Mouse (Mus musculus) small intestine, adult 2 months (tissue): Measurements from ENCODE around the gene Klhl32. TPM values are rescaled to one million over a fixed set of nuclear protein-coding genes. Genes with fewer than 3 reads are reported as not detected.

Experiments
- H3K27ac ChIP-seq: fragments of 200-500 bp; 2 replicates; pipeline ENCODE4 v1.5.1; 2012; ENCODE audit warnings: low read depth, low read length, control low read depth, inconsistent platforms; ENCODE audit not compliant: insufficient read depth
- H3K27me3 ChIP-seq: fragments of 200-500 bp; 2 replicates; pipeline ENCODE4 v1.6.1; 2012; ENCODE audit warnings: mild to moderate bottlenecking, moderate library complexity, low read length, inconsistent platforms; ENCODE audit not compliant: control insufficient read depth, insufficient read depth
- H3K36me3 ChIP-seq: fragments of 200-500 bp; 2 replicates; pipeline ENCODE4 v1.6.1; 2012; ENCODE audit warnings: mild to moderate bottlenecking, low read length, control low read depth, inconsistent platforms; ENCODE audit not compliant: control insufficient read depth, insufficient read depth
- H3K4me1 ChIP-seq: fragments of 200-500 bp; 2 replicates; pipeline ENCODE4 v1.6.1; 2012; ENCODE audit warnings: low read length, inconsistent platforms, mixed read lengths; ENCODE audit not compliant: control insufficient read depth, insufficient read depth, insufficient read length
- H3K4me3 ChIP-seq: fragments of 200-500 bp; 2 replicates; pipeline ENCODE4 v1.5.1; 2012; ENCODE audit warnings: low read depth, mild to moderate bottlenecking, control low read depth, inconsistent platforms, low read length, moderate library complexity
- CTCF ChIP-seq: fragments of 200-500 bp; IDR thresholded peaks from 2 replicates; pipeline ENCODE4 v1.5.1; 2012; ENCODE audit warnings: low read depth, mild to moderate bottlenecking, control low read depth, inconsistent platforms, low read length, moderate library complexity, mixed read lengths; ENCODE audit not compliant: insufficient replicate concordance, insufficient read length; ENCODE audit errors: extremely low read depth
- POLR2A ChIP-seq: fragments of 200-500 bp; IDR thresholded peaks from 2 replicates; pipeline ENCODE4 v1.6.1; 2012; ENCODE audit warnings: low read depth, mild to moderate bottlenecking, control low read depth, inconsistent platforms, low read length, moderate library complexity
- WGBS: fragments of 180-500 bp; shearing (Covaris S2); methylation state at CpG from one replicate; pipeline ENCODE4 v1.1.7; 2018; 5-methylcytosine and 5-hydroxymethylcytosine counted together
- polyA plus RNA-seq: library from polyadenylated mRNA; depleted of rRNA; stranded (reverse); fragments of >200 nt; gene quantifications from 2 replicates; pipeline ENCODE4 v1.2.3, GENCODE M21; 2012

Gene Klhl32
- polyA plus RNA-seq, 1 experiment: 0.52 TPM

- Histone ChIP-seq H3K27ac (no peak overlapping the region), H3K36me3 (no peaks in the 10 kb centered on the region), H3K4me3 (no peak overlapping the region), H3K4me1 (no peaks in the 10 kb centered on the region), H3K27me3 (no peaks in the 10 kb centered on the region)
- TF ChIP-seq CTCF (no peak), POLR2A (no peak)
- WGBS: 55% methylated on average over 2 of the region's 2 CpGs
Observed at GRCm38 (mm10) chr4:24630430-24630829, 220.5 kb downstream of the Klhl32 start.

GRCm38 (mm10) chr4:24627871-24628270 lies 223.1 kb downstream of the Klhl32 start:
- Histone ChIP-seq H3K27me3 (no peaks in the 10 kb centered on the region), H3K27ac (no peak overlapping the region), H3K4me1 (no peaks in the 10 kb centered on the region), H3K36me3 (no peaks in the 10 kb centered on the region), H3K4me3 (no peak overlapping the region)
- 68% methylated on average over 1 of the region's 1 CpGs for WGBS
- no peak for TF ChIP-seq CTCF
- TF ChIP-seq POLR2A: no peak

- TF ChIP-seq POLR2A: no peak
- TF ChIP-seq CTCF: no peak
- no peaks in the 10 kb centered on the region for H3K36me3 ChIP-seq
- H3K27me3 ChIP-seq: no peaks in the 10 kb centered on the region
- H3K4me1 ChIP-seq: no peaks in the 10 kb centered on the region
- H3K4me3 ChIP-seq: no peak overlapping the region
- H3K27ac ChIP-seq: no peak overlapping the region
- WGBS: 42% methylated on average over 4 of the region's 4 CpGs
Observed at GRCm38 (mm10) chr4:24626686-24627085, 224.2 kb downstream of the Klhl32 start.

- TF ChIP-seq POLR2A: no peak
- no peak for TF ChIP-seq CTCF
- H3K4me1 ChIP-seq: no peaks in the 10 kb centered on the region
- no peaks in the 10 kb centered on the region for H3K27me3 ChIP-seq
- no peak overlapping the region for H3K27ac ChIP-seq
- no peaks in the 10 kb centered on the region for H3K36me3 ChIP-seq
- H3K4me3 ChIP-seq: no peak overlapping the region
- WGBS: 64% methylated on average over 13 of the region's 13 CpGs
Observed at GRCm38 (mm10) chr4:24625951-24626584, 224.9 kb downstream of the Klhl32 start.

- WGBS: 78% methylated on average over 9 of the region's 9 CpGs
- H3K27me3 ChIP-seq: no peaks in the 10 kb centered on the region
- H3K27ac ChIP-seq: no peak overlapping the region
- H3K4me1 ChIP-seq: no peaks in the 10 kb centered on the region
- TF ChIP-seq POLR2A: no peak
- no peak for TF ChIP-seq CTCF
- no peak overlapping the region for H3K4me3 ChIP-seq
- no peaks in the 10 kb centered on the region for H3K36me3 ChIP-seq
Observed at GRCm38 (mm10) chr4:24621422-24622187, 229.3 kb downstream of the Klhl32 start.

GRCm38 (mm10) chr4:24620440-24620839 lies 230.5 kb downstream of the Klhl32 start:
- Histone ChIP-seq H3K36me3 (no peaks in the 10 kb centered on the region), H3K27ac (no peak overlapping the region), H3K4me1 (no peaks in the 10 kb centered on the region), H3K27me3 (no peaks in the 10 kb centered on the region), H3K4me3 (no peak overlapping the region)
- no peak for TF ChIP-seq CTCF
- 80% methylated on average over 5 of the region's 5 CpGs for WGBS

- TF ChIP-seq CTCF (no peak), POLR2A (no peak)
- Histone ChIP-seq H3K36me3 (no peaks in the 10 kb centered on the region), H3K4me1 (no peaks in the 10 kb centered on the region), H3K27me3 (no peaks in the 10 kb centered on the region), H3K4me3 (no peak overlapping the region), H3K27ac (no peak overlapping the region)
- 54% methylated on average over 6 of the region's 6 CpGs for WGBS
Observed at GRCm38 (mm10) chr4:24620005-24620404, 230.9 kb downstream of the Klhl32 start.
